Mouse (Mus musculus): ENCODE data around the gene Gm13757. TPM values are rescaled to one million over a fixed set of nuclear protein-coding genes. Genes with fewer than 3 reads are reported as not detected.
"Not testable (repeated sequence)": the region's sequence is repeated elsewhere in the genome, so short reads cannot be mapped to it uniquely, and the experiment has no call there.

The Gm13757 gene
- polyA plus RNA-seq (2016; fragmentation: Nextera tagmentation; extraction: Ambion mirVana) = not detected in 2 replicates

- H3K27ac ChIP-seq (replicated peaks) = no peak within 1 kb of the TSS
- H3K4me3 ChIP-seq = no peak within 1 kb of the TSS
- no peaks in the 10 kb centered on the region for H3K27me3 ChIP-seq (replicated peaks; ENCODE audit: low read depth, poor library complexity, severe bottlenecking)
- no peaks in the 10 kb centered on the region for H3K36me3 ChIP-seq (replicated peaks)
- no peak for DNase-seq (ENCODE audit: low spot score)
- H3K4me1 ChIP-seq = no peaks in the 10 kb centered on the region
- 98% methylated on average over 1 of the region's 1 CpGs for WGBS
- H3K9me3 ChIP-seq = no peaks in the 10 kb centered on the region
These were observed at the start of gene Gm13757 for GRCm38 (mm10) chr2:88449031-88449430. Gm13757 (minus strand) TSS chr2:88449131.

DNA sequence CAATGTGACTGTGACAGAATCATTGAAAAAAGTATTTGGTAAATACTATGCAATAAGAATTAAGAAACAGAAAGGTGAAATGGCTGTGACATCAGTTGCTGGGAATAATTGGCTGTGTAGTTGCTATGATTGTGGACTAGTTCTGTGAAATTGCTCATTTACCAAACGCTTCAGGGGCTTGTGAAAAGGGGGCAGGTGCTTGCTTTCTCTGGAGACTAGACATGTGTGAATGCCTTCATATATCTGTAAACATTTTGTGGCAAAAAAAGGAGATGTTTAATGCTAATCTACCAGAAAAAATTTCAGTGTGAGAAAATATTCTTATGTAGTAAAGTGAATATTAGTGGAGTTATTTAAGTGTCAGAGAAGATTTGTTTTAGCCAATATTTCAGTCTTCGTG is 44.1 kb upstream of the Gm13757 start, which contains the start of gene Olfr1185-ps1:
Gene Olfr1185-ps1, plus strand, starts transcription at position 301 of the 400 bp plus-strand sequence.
- Histone ChIP-seq H3K9me3 (no peaks in the 10 kb centered on the region), H3K4me1 (no peaks in the 10 kb centered on the region), H3K4me3 (no peak within 1 kb of the TSS), H3K27ac (replicated peaks) (no peak within 1 kb of the TSS), H3K27me3 (replicated peaks; ENCODE audit: low read depth, poor library complexity, severe bottlenecking) (no peaks in the 10 kb centered on the region), H3K36me3 (replicated peaks) (no peaks in the 10 kb centered on the region)
- 76% methylated on average over 2 of the region's 2 CpGs for WGBS
- DNase-seq (ENCODE audit: low spot score) = no peak

DNA sequence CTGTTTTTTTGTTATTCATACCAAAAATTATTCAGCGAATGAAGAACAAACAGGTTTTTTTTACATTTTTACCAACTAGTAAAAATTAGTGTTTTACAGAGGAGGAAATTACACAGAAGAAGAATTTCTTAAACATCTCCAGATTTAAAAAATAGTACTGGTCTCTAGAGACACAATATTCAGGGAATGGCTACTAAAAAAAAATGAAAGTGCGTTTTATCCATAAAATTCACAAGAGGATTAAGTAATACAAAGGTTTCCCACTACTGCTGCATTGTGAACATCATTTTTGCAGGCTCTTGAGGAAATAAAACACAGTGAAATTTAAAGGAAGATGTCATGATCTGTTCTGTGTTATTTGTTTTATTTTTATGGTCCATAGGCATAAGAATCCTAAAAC is 34.4 kb upstream of the Gm13757 start, which contains the start of gene Olfr1184:
Gene Olfr1184, plus strand, starts transcription at position 301 of the 400 bp plus-strand sequence.
- Histone ChIP-seq H3K27ac (replicated peaks) (no peak within 1 kb of the TSS), H3K4me1 (no peaks in the 10 kb centered on the region), H3K9me3 (no peaks in the 10 kb centered on the region), H3K36me3 (replicated peaks) (no peaks in the 10 kb centered on the region), H3K4me3 (no peak within 1 kb of the TSS), H3K27me3 (replicated peaks; ENCODE audit: low read depth, poor library complexity, severe bottlenecking) (no peaks in the 10 kb centered on the region)
- 90% methylated on average over 2 of the region's 2 CpGs for WGBS
- no peak for DNase-seq (ENCODE audit: low spot score)

DNA sequence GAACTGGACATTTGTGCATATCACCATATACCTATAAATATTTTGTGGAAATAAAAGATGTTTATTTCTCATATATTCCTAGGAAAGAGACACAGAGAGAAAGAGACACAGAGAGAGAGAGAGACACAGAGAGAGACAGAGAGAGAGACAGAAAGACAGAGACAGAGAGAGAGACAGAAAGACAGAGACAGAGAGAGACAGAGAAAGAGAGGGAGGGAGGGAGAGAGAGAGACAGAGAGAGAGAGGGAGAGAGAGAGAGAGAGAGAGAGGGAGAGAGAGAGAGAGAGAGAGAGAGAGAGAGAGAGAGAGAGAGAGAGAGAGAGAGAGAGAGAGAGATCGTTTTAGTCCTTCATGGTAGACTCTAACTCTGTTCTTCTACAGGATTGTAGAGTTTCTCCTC is 5.6 kb upstream of the Gm13757 start, which contains the start of gene Olfr1183:
Gene Olfr1183, plus strand, starts transcription at position 301 of the 400 bp plus-strand sequence.
- not testable (repeated sequence) for H3K9me3 ChIP-seq; H3K4me1 ChIP-seq; DNase-seq (ENCODE audit: low spot score); H3K27ac ChIP-seq (replicated peaks); H3K27me3 ChIP-seq (replicated peaks; ENCODE audit: low read depth, poor library complexity, severe bottlenecking); H3K36me3 ChIP-seq (replicated peaks); H3K4me3 ChIP-seq
- 77% methylated on average over 1 of the region's 1 CpGs for WGBS

- Histone ChIP-seq H3K27me3 (replicated peaks; ENCODE audit: low read depth, poor library complexity, severe bottlenecking) (no peaks in the 10 kb centered on the region), H3K36me3 (replicated peaks) (no peaks in the 10 kb centered on the region)
- 89% methylated on average over 1 of the region's 1 CpGs for WGBS
These were observed 22.9 kb downstream of the Gm13757 start, which contains the start of gene Olfr1181 for GRCm38 (mm10) chr2:88426071-88426470. Olfr1181 (minus strand) TSS chr2:88426171.

DNA sequence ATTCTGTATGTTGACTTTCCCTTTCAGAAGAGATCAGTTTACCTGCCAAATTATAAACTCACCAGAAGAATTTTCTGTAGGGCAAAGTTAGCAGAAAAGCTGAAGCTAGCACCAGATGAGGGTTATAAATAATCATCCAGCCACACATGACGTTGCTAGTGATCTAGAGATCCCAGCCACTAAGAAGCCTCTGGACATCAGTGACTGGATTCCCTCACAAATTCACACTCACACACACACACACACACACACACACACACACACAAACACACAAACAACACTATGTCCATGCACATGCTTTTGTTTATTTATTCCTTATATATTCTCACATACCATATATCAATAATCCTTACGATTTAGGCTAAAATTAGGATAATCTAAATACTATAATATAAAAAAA is 29.9 kb downstream of the Gm13757 start, which contains the start of gene Olfr1180:
Gene Olfr1180, minus strand, starts transcription at position 101 of the 400 bp plus-strand sequence.
- Histone ChIP-seq H3K4me1 (no peaks in the 10 kb centered on the region), H3K27ac (replicated peaks) (no peak within 1 kb of the TSS), H3K27me3 (replicated peaks; ENCODE audit: low read depth, poor library complexity, severe bottlenecking) (no peaks in the 10 kb centered on the region), H3K36me3 (replicated peaks) (no peaks in the 10 kb centered on the region), H3K4me3 (no peak within 1 kb of the TSS), H3K9me3 (no peaks in the 10 kb centered on the region)
- 87% methylated on average over 2 of the region's 2 CpGs for WGBS
- no peak for DNase-seq (ENCODE audit: low spot score)

More at GRCm38 (mm10) chr2:88426071-88426470, 22.9 kb downstream of the Gm13757 start, which contains the start of gene Olfr1181:
- Histone ChIP-seq H3K9me3 (no peaks in the 10 kb centered on the region), H3K27ac (replicated peaks) (no peak within 1 kb of the TSS), H3K4me1 (no peaks in the 10 kb centered on the region), H3K4me3 (no peak within 1 kb of the TSS)
- no peak for DNase-seq (ENCODE audit: low spot score)

DNA sequence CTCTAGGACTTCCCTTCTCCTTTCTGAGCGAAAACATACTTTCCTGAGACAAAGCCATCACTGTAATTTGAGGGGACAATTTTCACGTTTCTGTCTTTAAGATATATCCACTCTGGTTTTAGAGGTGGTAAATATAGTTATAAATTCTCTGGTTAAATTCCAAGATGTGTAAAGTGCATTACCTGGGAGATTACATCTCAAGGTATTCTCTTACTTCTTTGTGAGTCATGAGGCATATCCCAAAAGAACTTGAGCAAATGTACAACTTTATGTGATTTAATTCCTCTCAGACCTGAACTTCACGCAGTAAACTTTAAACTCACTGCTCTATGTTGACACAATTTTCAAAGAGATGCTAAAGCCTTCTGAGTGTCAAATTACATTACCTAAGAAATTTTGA is 42.6 kb downstream of the Gm13757 start, which contains the start of gene Olfr1179:
Gene Olfr1179, minus strand, starts transcription at position 101 of the 400 bp plus-strand sequence.
- no peaks in the 10 kb centered on the region for H3K27me3 ChIP-seq (replicated peaks; ENCODE audit: low read depth, poor library complexity, severe bottlenecking)
- H3K9me3 ChIP-seq = no peaks in the 10 kb centered on the region
- 83% methylated on average over 3 of the region's 3 CpGs for WGBS
- H3K4me1 ChIP-seq = no peaks in the 10 kb centered on the region
- no peak within 1 kb of the TSS for H3K4me3 ChIP-seq
- no peaks in the 10 kb centered on the region for H3K36me3 ChIP-seq (replicated peaks)
- no peak for DNase-seq (ENCODE audit: low spot score)
- no peak within 1 kb of the TSS for H3K27ac ChIP-seq (replicated peaks)

Other genes with a start within 250 kb of the Gm13757 start
- not detected in 2 replicates for gene Olfr1170, start 220.8 kb downstream of the Gm13757 start, polyA plus RNA-seq (2016; fragmentation: Nextera tagmentation; extraction: Ambion mirVana)
- not detected in 2 replicates for gene Olfr1173, start 169.3 kb downstream of the Gm13757 start, polyA plus RNA-seq (2016; fragmentation: Nextera tagmentation; extraction: Ambion mirVana)
- not detected in 2 replicates for gene Olfr1174-ps, start 134.0 kb downstream of the Gm13757 start, polyA plus RNA-seq (2016; fragmentation: Nextera tagmentation; extraction: Ambion mirVana)
- not detected in 2 replicates for gene Olfr1175-ps, start 121.9 kb downstream of the Gm13757 start, polyA plus RNA-seq (2016; fragmentation: Nextera tagmentation; extraction: Ambion mirVana)
- not detected in 2 replicates for gene Olfr1176, start 112.4 kb downstream of the Gm13757 start, polyA plus RNA-seq (2016; fragmentation: Nextera tagmentation; extraction: Ambion mirVana)
- not detected in 2 replicates for gene Olfr1177-ps, start 102.6 kb downstream of the Gm13757 start, polyA plus RNA-seq (2016; fragmentation: Nextera tagmentation; extraction: Ambion mirVana)
- not detected in 2 replicates for gene Olfr1178, start 62.1 kb downstream of the Gm13757 start, polyA plus RNA-seq (2016; fragmentation: Nextera tagmentation; extraction: Ambion mirVana)
- gene Olfr1179, start 42.7 kb downstream of the Gm13757 start, polyA plus RNA-seq (2016; fragmentation: Nextera tagmentation; extraction: Ambion mirVana) = not detected in 2 replicates
- gene Olfr1180, start 30.0 kb downstream of the Gm13757 start, polyA plus RNA-seq (2016; fragmentation: Nextera tagmentation; extraction: Ambion mirVana) = not detected in 2 replicates
- not detected in 2 replicates for gene Olfr1181, start 23.0 kb downstream of the Gm13757 start, polyA plus RNA-seq (2016; fragmentation: Nextera tagmentation; extraction: Ambion mirVana)
- not detected in 2 replicates for gene Olfr1183, start 5.7 kb upstream of the Gm13757 start, polyA plus RNA-seq (2016; fragmentation: Nextera tagmentation; extraction: Ambion mirVana)
- gene Olfr1184, start 34.5 kb upstream of the Gm13757 start, polyA plus RNA-seq (2016; fragmentation: Nextera tagmentation; extraction: Ambion mirVana) = not detected in 2 replicates
- not detected in 2 replicates for gene Olfr1185-ps1, start 44.2 kb upstream of the Gm13757 start, polyA plus RNA-seq (2016; fragmentation: Nextera tagmentation; extraction: Ambion mirVana)
- not detected in 2 replicates for gene Olfr1186, start 69.4 kb upstream of the Gm13757 start, polyA plus RNA-seq (2016; fragmentation: Nextera tagmentation; extraction: Ambion mirVana)
- not detected in 2 replicates for gene Olfr1188, start 107.8 kb upstream of the Gm13757 start, polyA plus RNA-seq (2016; fragmentation: Nextera tagmentation; extraction: Ambion mirVana)
- not detected in 2 replicates for gene Olfr1189, start 137.3 kb upstream of the Gm13757 start, polyA plus RNA-seq (2016; fragmentation: Nextera tagmentation; extraction: Ambion mirVana)
- gene Olfr1191-ps1, start 191.4 kb upstream of the Gm13757 start, polyA plus RNA-seq (2016; fragmentation: Nextera tagmentation; extraction: Ambion mirVana) = not detected in 2 replicates
- not detected in 2 replicates for gene Olfr1192-ps1, start 199.4 kb upstream of the Gm13757 start, polyA plus RNA-seq (2016; fragmentation: Nextera tagmentation; extraction: Ambion mirVana)
- gene Olfr1193, start 226.5 kb upstream of the Gm13757 start, polyA plus RNA-seq (2016; fragmentation: Nextera tagmentation; extraction: Ambion mirVana) = not detected in 2 replicates
- not detected in 2 replicates for gene Olfr1195, start 240.1 kb upstream of the Gm13757 start, polyA plus RNA-seq (2016; fragmentation: Nextera tagmentation; extraction: Ambion mirVana)